Mouse (Mus musculus): ENCODE results near the gene Odf3b.

Gene Odf3b

GRCm38 (mm10) chr15:89378831-89379401, at the start of gene Odf3b:
Gene Odf3b, minus strand, starts transcription at chr15:89379282.
- DNase-seq (ENCODE audit: low read depth, low spot score) = no peak

- no peak for DNase-seq (ENCODE audit: low read depth, low spot score)
Observed at GRCm38 (mm10) chr15:89428136-89428790, 49.2 kb upstream of the Odf3b start.

GRCm38 (mm10) chr15:89426716-89427115, 47.6 kb upstream of the Odf3b start:
- DNase-seq (ENCODE audit: low read depth, low spot score) = no peak

- DNase-seq (ENCODE audit: low read depth, low spot score) = no peak
Observed at GRCm38 (mm10) chr15:89425711-89426121, 46.6 kb upstream of the Odf3b start, which contains the start of gene Cpt1b. Gene Cpt1b, minus strand, starts transcription at chr15:89425863.

GRCm38 (mm10) chr15:89424621-89425020, 45.5 kb upstream of the Odf3b start:
- no peak for DNase-seq (ENCODE audit: low read depth, low spot score)

GRCm38 (mm10) chr15:89421938-89422337, 42.9 kb upstream of the Odf3b start:
- no peak for DNase-seq (ENCODE audit: low read depth, low spot score)

- no peak for DNase-seq (ENCODE audit: low read depth, low spot score)
Observed at GRCm38 (mm10) chr15:89415282-89415681, 36.2 kb upstream of the Odf3b start.

GRCm38 (mm10) chr15:89410118-89410517, 31.0 kb upstream of the Odf3b start, which contains the start of gene Syce3:
Gene Syce3, minus strand, starts transcription at chr15:89410503.
- no peak for DNase-seq (ENCODE audit: low read depth, low spot score)

- DNase-seq (ENCODE audit: low read depth, low spot score) = no peak
Observed at GRCm38 (mm10) chr15:89406691-89407090, 27.6 kb upstream of the Odf3b start.

- DNase-seq (ENCODE audit: low read depth, low spot score) = no peak
Observed at GRCm38 (mm10) chr15:89404831-89405623, 25.9 kb upstream of the Odf3b start.

- no peak for DNase-seq (ENCODE audit: low read depth, low spot score)
Observed at GRCm38 (mm10) chr15:89402471-89402870, 23.4 kb upstream of the Odf3b start.

- DNase-seq (ENCODE audit: low read depth, low spot score) = no peak
Observed at GRCm38 (mm10) chr15:89399716-89400115, 20.6 kb upstream of the Odf3b start.

- DNase-seq (ENCODE audit: low read depth, low spot score) = no peak
Observed at GRCm38 (mm10) chr15:89398146-89398545, 19.1 kb upstream of the Odf3b start.

- DNase-seq (ENCODE audit: low read depth, low spot score) = no peak
Observed at GRCm38 (mm10) chr15:89396883-89397282, 17.8 kb upstream of the Odf3b start.

- DNase-seq (ENCODE audit: low read depth, low spot score) = no peak
Observed at GRCm38 (mm10) chr15:89390081-89390480, 11.0 kb upstream of the Odf3b start.

- DNase-seq (ENCODE audit: low read depth, low spot score) = no peak
Observed at GRCm38 (mm10) chr15:89387127-89387526, 8.0 kb upstream of the Odf3b start.

GRCm38 (mm10) chr15:89384617-89385016, 5.5 kb upstream of the Odf3b start, which contains the start of gene Klhdc7b:
Gene Klhdc7b, plus strand, starts transcription at chr15:89384917.
- DNase-seq (ENCODE audit: low read depth, low spot score) = no peak

GRCm38 (mm10) chr15:89379429-89379828, 347 bp upstream of the Odf3b start:
- no peak for DNase-seq (ENCODE audit: low read depth, low spot score)

- DNase-seq (ENCODE audit: low read depth, low spot score) = no peak
Observed at GRCm38 (mm10) chr15:89377938-89378828, 899 bp downstream of the Odf3b start.

- DNase-seq (ENCODE audit: low read depth, low spot score) = no peak
Observed at GRCm38 (mm10) chr15:89377362-89377761, 1.7 kb downstream of the Odf3b start.

- DNase-seq (ENCODE audit: low read depth, low spot score) = no peak
Observed at GRCm38 (mm10) chr15:89376957-89377356, 2.1 kb downstream of the Odf3b start, which contains the start of gene Tymp. Gene Tymp, minus strand, starts transcription at chr15:89377039.
